ENCODE assay signal across 9 mouse cellular contexts in genomic region chr7:117435730-117436441, GRCm38 (mm10). TPM values are rescaled to one million over a fixed set of nuclear protein-coding genes. Genes with fewer than 3 reads are reported as not detected.
DNase-seq lines count a peak whose midpoint lies in the region; ATAC-seq and TF ChIP-seq lines count a peak whose summit lies in the region.
"Had no signal": no experiment of that assay in that cellular context is flagged by ENCODE, and none has a peak within 500 bp of the region (broad histone marks: within the 10 kb centered on the region; RNA-seq: fewer than 3 reads in every experiment).

No protein-coding gene starts in this region.

- peak overlapping the region; percentile 11; the same call in 1 of the 2 replicates for H3K27ac ChIP-seq in embryonic facial prominence, embryonic 12.5 days
- peak overlapping the region; percentile 52 to 68 for H3K27ac ChIP-seq in heart, embryonic 14.5 days (replicated peaks in 1 of 2; ENCODE audit: control insufficient read depth in 1 of 2, insufficient read depth in 1 of 2, low read depth in 2 of 2, low read length in 2 of 2)
- no peak overlapping the region for H3K27ac ChIP-seq in thymus, adult 2 months (ENCODE audit: control insufficient read depth, insufficient read depth, low read length)

- DNase-seq in kidney, adult 11 months: peak; percentile 36
- DNase-seq in kidney, postnatal 4 days: no peak
- peak; percentile 43 to 45 for DNase-seq in left cerebral cortex, postnatal 36 days (ENCODE audit: low spot score in 2 of 2)
- DNase-seq in thymus, adult 2 months: no peak
- DNase-seq in adrenal gland, postnatal 36 days: no peak
- DNase-seq in urinary bladder, postnatal 4 days (ENCODE audit: low spot score in 2 of 2): no peak

- WGBS in embryonic facial prominence, embryonic 12.5 days: 80% methylated on average over 12 of the region's 12 CpGs
- WGBS in heart, embryonic 14.5 days: 71% methylated on average over 12 of the region's 12 CpGs
- 95% methylated on average over 12 of the region's 12 CpGs for WGBS in thymus, adult 2 months

- TF ChIP-seq CTCF in thymus, adult 2 months (IDR thresholded peaks at IDR 0.05; ENCODE audit: borderline replicate concordance, control insufficient read depth, extremely low read depth, insufficient read depth, low read length, poor library complexity): no peak

- intact Hi-C loops in left cerebral cortex, postnatal 36 days (cut with DNase I): no loop called here

- H3K9me3 ChIP-seq in embryonic facial prominence, embryonic 12.5 days: no peaks in the 10 kb centered on the region
- H3K9me3 ChIP-seq in heart, embryonic 14.5 days (ENCODE audit: control insufficient read depth, low read length): no peaks in the 10 kb centered on the region

- no peaks in the 10 kb centered on the region for H3K36me3 ChIP-seq in embryonic facial prominence, embryonic 12.5 days
- no peaks in the 10 kb centered on the region for H3K36me3 ChIP-seq in heart, embryonic 14.5 days (ENCODE audit: control insufficient read depth, insufficient read depth, low read length)
- H3K36me3 ChIP-seq in thymus, adult 2 months (ENCODE audit: control insufficient read depth, insufficient read depth, low read length): no peaks in the 10 kb centered on the region
- H3K36me3 ChIP-seq: G1E had no signal

- no peaks in the 10 kb centered on the region for H3K27me3 ChIP-seq in embryonic facial prominence, embryonic 12.5 days
- no peaks in the 10 kb centered on the region for H3K27me3 ChIP-seq in heart, embryonic 14.5 days (ENCODE audit: control insufficient read depth, insufficient read depth, low read length)
- H3K27me3 ChIP-seq in thymus, adult 2 months (ENCODE audit: control insufficient read depth, insufficient read depth, low read length): no peaks in the 10 kb centered on the region

- TF ChIP-seq POLR2A in thymus, adult 2 months (IDR thresholded peaks at IDR 0.05; ENCODE audit: control insufficient read depth, extremely low read depth, insufficient read depth, low read length, poor library complexity): no peak

- H3K4me1 ChIP-seq in embryonic facial prominence, embryonic 12.5 days: no peaks in the 10 kb centered on the region
- peaks cover 17 to 28% of the 10 kb centered on the region in 2 experiments for H3K4me1 ChIP-seq in heart, embryonic 14.5 days (ENCODE audit: control insufficient read depth in 2 of 2, insufficient read depth in 2 of 2, low read length in 2 of 2)
- peaks cover 15% of the 10 kb centered on the region for H3K4me1 ChIP-seq in thymus, adult 2 months (replicated peaks; ENCODE audit: control insufficient read depth, insufficient read depth, low read length)

- no peak for ATAC-seq in embryonic facial prominence, embryonic 12.5 days (ENCODE audit: insufficient number of reproducible peaks, insufficient read depth, low FRiP score, low TSS enrichment)
- ATAC-seq in heart, embryonic 14.5 days (ENCODE audit: insufficient number of reproducible peaks, insufficient read depth, low FRiP score, low read depth): 0 out of 2 replicates have a peak, but pooled peaks have one; percentile 19

- no peak overlapping the region for H3K9ac ChIP-seq in embryonic facial prominence, embryonic 12.5 days
- no peak overlapping the region for H3K9ac ChIP-seq in heart, embryonic 14.5 days (ENCODE audit: low read length)

- H3K4me2 ChIP-seq in embryonic facial prominence, embryonic 12.5 days (replicated peaks): no peak overlapping the region
- no peak overlapping the region for H3K4me2 ChIP-seq in heart, embryonic 14.5 days (ENCODE audit: low read length)

- no peak overlapping the region for H3K4me3 ChIP-seq in embryonic facial prominence, embryonic 12.5 days
- H3K4me3 ChIP-seq in heart, embryonic 14.5 days (ENCODE audit: control insufficient read depth in 1 of 2, insufficient read depth in 1 of 2, low read depth in 1 of 2, low read length in 2 of 2): no peak overlapping the region
- H3K4me3 ChIP-seq in thymus, adult 2 months (ENCODE audit: control insufficient read depth, insufficient read depth, low read length): no peak overlapping the region

RNA-seq across cellular contexts. Expression of gene Xylt1, which starts 55.1 kb away (rescaled TPM):
- polyA plus RNA-seq in embryonic facial prominence, embryonic 12.5 days (2016; fragmentation: Nextera tagmentation; extraction: Ambion mirVana): 1.8 and 2.0 TPM in 2 replicates
- 1.6 and 2.0 TPM in 2 replicates for polyA plus RNA-seq in heart, embryonic 14.5 days (2014; fragmentation: Nextera tagmentation; extraction: Ambion mirVana)
- 10 to 100 TPM; 46.0 to 59.0 TPM for total RNA-seq in left cerebral cortex, postnatal 36 days (2021)
- 5.7 and 7.8 TPM in 2 replicates for polyA plus RNA-seq in thymus, adult 2 months (2012; rRNA removed)
- total RNA-seq in adrenal gland, postnatal 36 days (2021): 1 to 10 TPM; 4.9 to 8.2 TPM
- polyA plus RNA-seq: G1E had no signal

Comparison
In these comparisons a context has a peak if more than half of its experiments do, and no peak if none do; other contexts are left out.
1. DNase-seq: peak in kidney, adult 11 months (single experiment) and left cerebral cortex, postnatal 36 days (2 of 2); none in kidney, postnatal 4 days (0 of 2), thymus, adult 2 months (single experiment), adrenal gland, postnatal 36 days (0 of 2) and urinary bladder, postnatal 4 days (0 of 2).